Comparison of ENCODE assay signal across 25 mouse cellular contexts in the genomic region with DNA sequence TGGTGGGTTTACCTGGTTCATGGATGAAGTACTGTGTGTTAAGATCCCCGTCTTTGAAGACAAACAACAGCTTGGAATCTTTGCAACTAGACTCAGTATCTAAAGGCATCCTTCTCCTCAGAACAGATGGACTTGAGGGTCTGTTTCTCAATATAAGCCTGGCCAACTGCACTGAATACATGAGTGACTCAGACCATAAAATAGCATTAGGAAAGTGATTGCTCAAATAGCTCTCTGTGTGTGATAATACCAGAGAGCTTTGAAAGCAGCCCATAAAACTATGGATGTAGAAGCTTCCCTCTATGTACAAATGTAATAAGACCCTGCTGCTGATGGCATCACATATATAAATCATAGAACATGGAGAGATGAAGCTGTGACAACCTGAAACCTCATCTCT.
"Had no signal": no experiment of that assay in that cellular context is flagged by ENCODE, and none has a peak within 500 bp of the region (broad histone marks: within the 10 kb centered on the region; RNA-seq: fewer than 3 reads in every experiment).

No protein-coding gene starts in this region.

- ATAC-seq: hindbrain, embryonic 16.5 days; inflammation-experienced regulatory T-cells, adult 6 months; intestine, embryonic 15.5 days; intestine, postnatal 0 days; liver, embryonic 12.5 days had no signal

- H3K36me3 ChIP-seq: heart, embryonic 10.5 days; heart, embryonic 12.5 days; hindbrain, embryonic 10.5 days; hindbrain, embryonic 12.5 days; intestine, embryonic 15.5 days; limb, embryonic 13.5 days; limb, embryonic 15.5 days; liver, embryonic 12.5 days had no signal

- H3K9ac ChIP-seq: heart, embryonic 12.5 days; hindbrain, embryonic 12.5 days; hindbrain, embryonic 14.5 days; intestine, embryonic 15.5 days; limb, embryonic 13.5 days; limb, embryonic 15.5 days; liver, embryonic 12.5 days; liver, embryonic 14.5 days had no signal

- H3K9me3 ChIP-seq: heart, embryonic 10.5 days; heart, embryonic 12.5 days; hindbrain, embryonic 10.5 days; hindbrain, embryonic 12.5 days; intestine, embryonic 15.5 days; limb, embryonic 13.5 days; limb, embryonic 15.5 days; liver, embryonic 12.5 days had no signal

- H3K4me3 ChIP-seq: heart, embryonic 10.5 days; heart, embryonic 12.5 days; hindbrain, embryonic 10.5 days; hindbrain, embryonic 12.5 days; intestine, embryonic 15.5 days; layer of hippocampus, adult 2 months; limb, embryonic 13.5 days; limb, embryonic 15.5 days; liver, embryonic 12.5 days had no signal

- H3K4me2 ChIP-seq: heart, embryonic 12.5 days; hindbrain, embryonic 12.5 days; hindbrain, embryonic 14.5 days; intestine, embryonic 15.5 days; limb, embryonic 13.5 days; limb, embryonic 15.5 days; liver, embryonic 12.5 days had no signal

- H3K27ac ChIP-seq: heart, embryonic 10.5 days; hindbrain, embryonic 10.5 days; hindbrain, embryonic 12.5 days; hindbrain, embryonic 14.5 days; intestine, embryonic 15.5 days; layer of hippocampus, adult 2 months; limb, embryonic 13.5 days; limb, embryonic 15.5 days; liver, embryonic 12.5 days; liver, embryonic 14.5 days had no signal

- H3K27me3 ChIP-seq: heart, embryonic 12.5 days; hindbrain, embryonic 12.5 days; intestine, embryonic 15.5 days; limb, embryonic 13.5 days; limb, embryonic 15.5 days; liver, embryonic 12.5 days had no signal

- DNase-seq: gastrocnemius, postnatal 14 days; gastrocnemius, postnatal 36 days; heart, adult 18-20 months; heart, postnatal 10 days; heart, postnatal 4 days; kidney, adult 18-20 months; kidney, adult 8-10 months; kidney, postnatal 10 days; kidney, postnatal 25 days; kidney, postnatal 4 days; left cerebral cortex, postnatal 4 days had no signal

- H3K4me1 ChIP-seq: hindbrain, embryonic 10.5 days; intestine, embryonic 15.5 days; limb, embryonic 15.5 days had no signal
